Mouse (Mus musculus) CH12.LX (cell line): ENCODE measurements at regions not wholly inside any gene's neighbourhood (a gene's known extent, or its start where the extent isn't known, plus 50 kb on each side); places are given as distances from the start of the nearest gene placed in this dataset.

Experiments used
- DNase-seq: peaks from one replicate; pipeline ENCODE4 v3.0.0-alpha.2; 2013; ENCODE audit errors: extremely low read depth
- H3K27ac ChIP-seq: 2 replicates; pipeline ENCODE4 v1.5.1; 2012; ENCODE audit warnings: low read depth, mild to moderate bottlenecking, control low read depth, moderate library complexity; ENCODE audit not compliant: insufficient read depth
- H3K27me3 ChIP-seq: replicated peaks from 2 replicates; pipeline ENCODE3; 2012; ENCODE audit warnings: inconsistent platforms
- H3K36me3 ChIP-seq, 2 experiments: replicated peaks in 1 of 2; 2 replicates each; pipeline versions ENCODE3 to v1.6.1; 2012; ENCODE audit warnings: inconsistent platforms in 1 of 2, low read length in 1 of 2, mild to moderate bottlenecking in 1 of 2, mixed read lengths in 1 of 2, moderate library complexity in 1 of 2; ENCODE audit not compliant: control insufficient read depth in 1 of 2, insufficient read depth in 1 of 2
- H3K4me1 ChIP-seq, 2 experiments: 2 replicates each; pipeline ENCODE4 v1.6.1; 2012; ENCODE audit warnings: inconsistent platforms in 1 of 2, moderate library complexity in 1 of 2; ENCODE audit not compliant: insufficient read depth in 2 of 2, control insufficient read depth in 1 of 2
- H3K4me2 ChIP-seq: 2 replicates; pipeline ENCODE4 v1.6.1; 2012; ENCODE audit warnings: low read depth, mild to moderate bottlenecking, control low read depth; ENCODE audit not compliant: poor library complexity, insufficient read depth, severe bottlenecking
- H3K4me3 ChIP-seq, 3 experiments: fragments of 150-350 bp in 1 of 3; sonication (generic) in 1 of 3; replicated peaks in 1 of 3; 2 replicates each; pipeline versions ENCODE3 to v1.5.1; 2011 to 2012; ENCODE audit warnings: low read depth in 2 of 3, low read length in 2 of 3, mild to moderate bottlenecking in 2 of 3, moderate library complexity in 2 of 3, control low read depth in 1 of 3, improper control_type of control experiment in 1 of 3, inconsistent platforms in 1 of 3, mixed read lengths in 1 of 3; ENCODE audit not compliant: poor library complexity in 1 of 3
- H3K79me2 ChIP-seq: replicated peaks from 2 replicates; pipeline ENCODE4 v1.6.1; 2012; ENCODE audit warnings: mild to moderate bottlenecking, moderate library complexity; ENCODE audit not compliant: control insufficient read depth, poor library complexity, insufficient read depth, severe bottlenecking; ENCODE audit errors: extremely low read depth
- H3K9ac ChIP-seq: 2 replicates; pipeline ENCODE4 v1.6.1; 2012; ENCODE audit warnings: low read depth, mild to moderate bottlenecking, control low read depth, moderate library complexity; ENCODE audit not compliant: insufficient read depth
- H3K9me3 ChIP-seq: replicated peaks from 2 replicates; pipeline ENCODE3; 2012; ENCODE audit warnings: low read length, inconsistent platforms, mixed read lengths
- BHLHE40 ChIP-seq: IDR thresholded peaks from 2 replicates; pipeline ENCODE4 v1.6.1; 2011; ENCODE audit warnings: mild to moderate bottlenecking, low read depth, low read length, improper control_type of control experiment
- EP300 ChIP-seq: IDR thresholded peaks from 2 replicates; pipeline ENCODE4 v1.6.1; 2011; ENCODE audit warnings: low read length, improper control_type of control experiment
- ETS1 ChIP-seq: conservative IDR thresholded peaks from 2 replicates; pipeline ENCODE4 v1.6.1; 2012; ENCODE audit warnings: low read depth, mild to moderate bottlenecking, inconsistent platforms, low read length, improper control_type of control experiment, moderate library complexity
- IRF4 ChIP-seq: IDR thresholded peaks from 2 replicates; pipeline ENCODE4 v1.6.1; 2014; ENCODE audit warnings: low read depth, mild to moderate bottlenecking, inconsistent platforms, low read length, improper control_type of control experiment
- JUND ChIP-seq: conservative IDR thresholded peaks from 2 replicates; pipeline ENCODE4 v1.6.1; 2011; ENCODE audit warnings: low read depth, low read length, improper control_type of control experiment
- KAT2A ChIP-seq: IDR thresholded peaks from 2 replicates; pipeline ENCODE4 v1.6.1; 2012; ENCODE audit warnings: low read length, improper control_type of control experiment, inconsistent platforms; ENCODE audit not compliant: insufficient replicate concordance
- MAX ChIP-seq: IDR thresholded peaks from 2 replicates; pipeline ENCODE4 v1.6.1; 2011; ENCODE audit warnings: low read length, improper control_type of control experiment
- MAZ ChIP-seq: IDR thresholded peaks from 2 replicates; pipeline ENCODE4 v1.6.1; 2012; ENCODE audit warnings: low read depth, mild to moderate bottlenecking, inconsistent platforms, low read length, improper control_type of control experiment, moderate library complexity
- MEF2A ChIP-seq: IDR thresholded peaks from 2 replicates; pipeline ENCODE4 v1.6.1; 2014; ENCODE audit warnings: low read depth, mild to moderate bottlenecking, inconsistent platforms, low read length, improper control_type of control experiment, borderline replicate concordance
- MXI1 ChIP-seq: IDR thresholded peaks from 2 replicates; pipeline ENCODE4 v1.6.1; 2011; ENCODE audit warnings: mild to moderate bottlenecking, low read depth, low read length, improper control_type of control experiment
- MYC ChIP-seq: IDR thresholded peaks from 2 replicates; pipeline ENCODE4 v1.6.1; 2011; ENCODE audit warnings: low read depth, mild to moderate bottlenecking, improper control_type of control experiment, low read length
- POLR2A ChIP-seq: IDR thresholded peaks from 2 replicates; pipeline ENCODE4 v1.6.1; 2011; ENCODE audit warnings: low read depth, mild to moderate bottlenecking, improper control_type of control experiment, low read length
- RAD21 ChIP-seq: IDR thresholded peaks from 2 replicates; pipeline ENCODE4 v1.6.1; 2011; ENCODE audit warnings: low read depth, mild to moderate bottlenecking, low read length, improper control_type of control experiment, moderate library complexity
- SMC3 ChIP-seq: IDR thresholded peaks from 2 replicates; pipeline ENCODE4 v1.6.1; 2011; ENCODE audit warnings: low read depth, low read length, improper control_type of control experiment
- TBP ChIP-seq: conservative IDR thresholded peaks from 2 replicates; pipeline ENCODE4 v1.6.1; 2011; ENCODE audit warnings: low read depth, low read length, improper control_type of control experiment
- TCF12 ChIP-seq: IDR thresholded peaks from 2 replicates; pipeline ENCODE4 v1.6.1; 2014; ENCODE audit warnings: low read depth, mild to moderate bottlenecking, inconsistent platforms, low read length, improper control_type of control experiment
- UBTF ChIP-seq: IDR thresholded peaks from 2 replicates; pipeline ENCODE4 v1.6.1; 2012; ENCODE audit warnings: low read depth, mild to moderate bottlenecking, inconsistent platforms, low read length, improper control_type of control experiment, moderate library complexity
- USF1 ChIP-seq: IDR thresholded peaks from 2 replicates; pipeline ENCODE4 v1.6.1; 2014; ENCODE audit warnings: low read depth, mild to moderate bottlenecking, inconsistent platforms, low read length, improper control_type of control experiment
- USF2 ChIP-seq: conservative IDR thresholded peaks from 2 replicates; pipeline ENCODE4 v1.6.1; 2011; ENCODE audit warnings: low read depth, low read length, improper control_type of control experiment
- ZNF384 ChIP-seq: IDR thresholded peaks from 2 replicates; pipeline ENCODE4 v1.6.1; 2012; ENCODE audit warnings: low read depth, low read length, improper control_type of control experiment, inconsistent platforms
- dilution Hi-C: fragments of 300-500 bp; cut with MboI; formaldehyde crosslinking; loops from 2 replicates; pipeline ENCODE4 v1.14.3; 2020; ENCODE audit warnings: low sequenced_read_pairs; ENCODE audit not compliant: extremely low pct_unique_long_range_greater_than_20kb, extremely low pct_ligation_motif_present
- in situ Hi-C: fragments of 300-500 bp; cut with MboI; formaldehyde crosslinking; loops from 3 replicates; pipeline ENCODE4 v1.14.3; 2019; ENCODE audit warnings: low sequenced_read_pairs, low pct_ligation_motif_present, low pct_unique_long_range_greater_than_20kb, mixed read lengths

GRCm38 (mm10) chr19:33081493-33081892, 310.6 kb downstream of the Rnls start:
- H3K4me1 ChIP-seq: peaks cover 4 to 30% of the 10 kb centered on the region in 2 experiments; a peak in 3 of 4 replicates
- no peaks in the 10 kb centered on the region for H3K27me3 ChIP-seq
- H3K9me3 ChIP-seq: peaks cover 2% of the 10 kb centered on the region
- in situ Hi-C loops (no loop called here), dilution Hi-C loops (no loop called here)
- H3K79me2 ChIP-seq: no peaks in the 10 kb centered on the region
- no peak for DNase-seq
- no peaks in the 10 kb centered on the region for H3K36me3 ChIP-seq
- H3K27ac ChIP-seq: no peak overlapping the region
- TF ChIP-seq IRF4: peak; percentile 23; the same call in 1 of the 2 replicates
- no peak for TF ChIP-seq RAD21
- TF ChIP-seq MYC: no peak
- no peak for TF ChIP-seq TCF12
- no peak for TF ChIP-seq UBTF
- TF ChIP-seq MEF2A: peak; percentile 84; the same call in 1 of the 2 replicates
- no peak for TF ChIP-seq USF1
- no peak for TF ChIP-seq MXI1
- TF ChIP-seq MAX: no peak
- peak overlapping the region; percentile 61 for H3K4me2 ChIP-seq
- no peak overlapping the region for H3K4me3 ChIP-seq
- no peak overlapping the region for H3K9ac ChIP-seq

DNA sequence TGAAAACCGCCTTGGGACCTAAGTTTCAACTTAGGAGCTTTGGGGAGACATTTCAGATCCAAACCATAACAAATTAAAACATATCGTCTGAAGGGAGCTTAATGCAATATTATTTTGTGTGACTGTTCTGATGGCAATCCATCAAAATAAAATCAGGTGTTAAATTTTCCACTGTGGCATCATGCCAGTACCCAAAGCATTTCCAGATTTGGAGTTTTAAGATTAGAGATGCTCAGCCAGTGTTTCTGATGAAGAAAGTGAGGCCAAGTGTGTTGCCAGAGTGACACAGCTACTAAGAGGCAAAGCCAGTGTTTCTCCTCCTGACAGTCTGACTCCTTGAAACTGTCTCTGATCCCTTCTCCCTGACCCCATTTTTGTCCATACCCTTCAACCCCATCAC, 308.7 kb downstream of the Rnls start:
- H3K36me3 ChIP-seq: no peaks in the 10 kb centered on the region
- no peak for TF ChIP-seq MAX
- no peak for TF ChIP-seq ZNF384
- no peak for TF ChIP-seq JUND
- TF ChIP-seq MEF2A: no peak
- TF ChIP-seq EP300: no peak
- TF ChIP-seq BHLHE40: no peak
- TF ChIP-seq SMC3: no peak
- no peak for TF ChIP-seq POLR2A
- no peak for TF ChIP-seq MYC
- TF ChIP-seq MXI1: no peak
- TF ChIP-seq TCF12: no peak
- TF ChIP-seq ETS1: no peak
- TF ChIP-seq MAZ: no peak
- TF ChIP-seq KAT2A: no peak
- TF ChIP-seq USF2: no peak
- no peak for TF ChIP-seq TBP
- TF ChIP-seq, all 38 proteins: peak for 0
- in situ Hi-C loops: no loop called here
- Histone ChIP-seq H3K9me3 (peaks cover 2% of the 10 kb centered on the region), H3K4me1 (peaks cover 12 to 41% of the 10 kb centered on the region in 2 experiments), H3K27ac (no peak overlapping the region), H3K4me2 (no peak overlapping the region), H3K27me3 (no peaks in the 10 kb centered on the region), H3K79me2 (no peaks in the 10 kb centered on the region), H3K9ac (no peak overlapping the region), H3K4me3 (no peak overlapping the region)
- dilution Hi-C loops: no loop called here
- no peak for DNase-seq
